ENCODE assay signal across 28 mouse cellular contexts in genomic region chr12:70137095-70137494, GRCm38 (mm10). TPM values are rescaled to one million over a fixed set of nuclear protein-coding genes. Genes with fewer than 3 reads are reported as not detected.
A peak's percentile ranks its signal among the peaks of the same experiment; 100 is the strongest.
DNase-seq lines count a peak whose midpoint lies in the region; ATAC-seq lines count a peak whose summit lies in the region.
"Had no signal": no experiment of that assay in that cellular context is flagged by ENCODE, and none has a peak within 500 bp of the region (broad histone marks: within the 10 kb centered on the region; RNA-seq: fewer than 3 reads in every experiment).

No protein-coding gene starts in this region.

- no peaks in the 10 kb centered on the region for H3K36me3 ChIP-seq in forebrain, embryonic 16.5 days (ENCODE audit: control insufficient read depth, insufficient read depth)
- no peaks in the 10 kb centered on the region for H3K36me3 ChIP-seq in forebrain, embryonic 12.5 days (replicated peaks)
- H3K36me3 ChIP-seq in midbrain, embryonic 15.5 days (replicated peaks) = no peaks in the 10 kb centered on the region
- H3K36me3 ChIP-seq in midbrain, embryonic 11.5 days (ENCODE audit: control insufficient read depth, insufficient read depth, low read length) = no peaks in the 10 kb centered on the region
- H3K36me3 ChIP-seq: embryonic facial prominence, embryonic 15.5 days; heart, embryonic 10.5 days; heart, embryonic 15.5 days; liver, embryonic 12.5 days; stomach, embryonic 15.5 days had no signal

- 81% methylated on average over 4 of the region's 4 CpGs for WGBS in forebrain, embryonic 16.5 days
- WGBS in forebrain, embryonic 12.5 days = 86% methylated on average over 4 of the region's 4 CpGs
- 59% methylated on average over 4 of the region's 4 CpGs for WGBS in midbrain, embryonic 15.5 days
- 82% methylated on average over 4 of the region's 4 CpGs for WGBS in midbrain, embryonic 11.5 days

- H3K9me3 ChIP-seq in forebrain, embryonic 16.5 days (ENCODE audit: control insufficient read depth, low read length) = no peaks in the 10 kb centered on the region
- H3K9me3 ChIP-seq in forebrain, embryonic 12.5 days = no peaks in the 10 kb centered on the region
- H3K9me3 ChIP-seq in midbrain, embryonic 15.5 days = no peaks in the 10 kb centered on the region
- no peaks in the 10 kb centered on the region for H3K9me3 ChIP-seq in midbrain, embryonic 11.5 days (ENCODE audit: control insufficient read depth, low read length)
- H3K9me3 ChIP-seq: embryonic facial prominence, embryonic 15.5 days; heart, embryonic 10.5 days; heart, embryonic 15.5 days; liver, embryonic 12.5 days; stomach, embryonic 15.5 days had no signal

- no peak overlapping the region for H3K4me2 ChIP-seq in forebrain, embryonic 16.5 days (ENCODE audit: low read length)
- H3K4me2 ChIP-seq in forebrain, embryonic 12.5 days = no peak overlapping the region
- H3K4me2 ChIP-seq in midbrain, embryonic 15.5 days = no peak overlapping the region
- no peak overlapping the region for H3K4me2 ChIP-seq in midbrain, embryonic 11.5 days
- H3K4me2 ChIP-seq: embryonic facial prominence, embryonic 15.5 days; liver, embryonic 12.5 days; stomach, embryonic 15.5 days had no signal

- H3K9ac ChIP-seq in forebrain, embryonic 16.5 days (replicated peaks; ENCODE audit: low read depth, low read length) = no peak overlapping the region
- H3K9ac ChIP-seq in forebrain, embryonic 12.5 days = no peak overlapping the region
- no peak overlapping the region for H3K9ac ChIP-seq in midbrain, embryonic 15.5 days
- no peak overlapping the region for H3K9ac ChIP-seq in midbrain, embryonic 11.5 days (ENCODE audit: low read length)
- H3K9ac ChIP-seq: embryonic facial prominence, embryonic 15.5 days; heart, embryonic 15.5 days; liver, embryonic 12.5 days; liver, postnatal 0 days; stomach, embryonic 15.5 days had no signal

- no peak overlapping the region for H3K27ac ChIP-seq in forebrain, embryonic 16.5 days (ENCODE audit: low read length)
- H3K27ac ChIP-seq in forebrain, embryonic 12.5 days = no peak overlapping the region
- no peak overlapping the region for H3K27ac ChIP-seq in midbrain, embryonic 15.5 days
- no peak overlapping the region for H3K27ac ChIP-seq in midbrain, embryonic 11.5 days (ENCODE audit: low read depth, low read length)
- H3K27ac ChIP-seq: embryonic facial prominence, embryonic 15.5 days; heart, embryonic 10.5 days; heart, embryonic 15.5 days; hindbrain, postnatal 0 days; liver, embryonic 12.5 days; stomach, embryonic 15.5 days had no signal

- H3K4me3 ChIP-seq in forebrain, embryonic 16.5 days (replicated peaks; ENCODE audit: low read length) = no peak overlapping the region
- no peak overlapping the region for H3K4me3 ChIP-seq in forebrain, embryonic 12.5 days (replicated peaks)
- H3K4me3 ChIP-seq in midbrain, embryonic 15.5 days = no peak overlapping the region
- no peak overlapping the region for H3K4me3 ChIP-seq in midbrain, embryonic 11.5 days (ENCODE audit: low read depth, low read length)
- H3K4me3 ChIP-seq: embryonic facial prominence, embryonic 15.5 days; heart, embryonic 10.5 days; heart, embryonic 15.5 days; liver, embryonic 12.5 days; stomach, embryonic 15.5 days had no signal

- no peak for DNase-seq in midbrain, embryonic 11.5 days (ENCODE audit: low spot score, missing footprints)
- peak; percentile 16 to 17 for DNase-seq in B cell, adult 2 months
- peak; percentile 31 for DNase-seq in induced T-regulatory cell, adult 2 months (ENCODE audit: low read depth)
- no peak for DNase-seq in ovary, postnatal 36 days (ENCODE audit: low spot score)
- no peak for DNase-seq in ovary, postnatal 10 days (ENCODE audit: low spot score)
- DNase-seq: adrenal gland, postnatal 25 days; cerebellum, adult 18-20 months; cerebellum, postnatal 10 days; gastrocnemius, postnatal 14 days; heart, adult 11 months; kidney, adult 9 months; layer of hippocampus, postnatal 36 days; left cerebral cortex, postnatal 4 days; liver, postnatal 0 days; right cerebral cortex, postnatal 4 days had no signal

- ATAC-seq in forebrain, embryonic 16.5 days = peak; percentile 45; the same call in 1 of the 2 replicates
- ATAC-seq in forebrain, embryonic 12.5 days (ENCODE audit: low FRiP score) = no peak
- ATAC-seq in midbrain, embryonic 15.5 days (replicated peaks) = peak; percentile 76; the same call in 1 of the 2 replicates
- no peak for ATAC-seq in midbrain, embryonic 11.5 days (ENCODE audit: low FRiP score)
- ATAC-seq: hindbrain, postnatal 0 days; liver, embryonic 12.5 days; liver, postnatal 0 days had no signal

- no peaks in the 10 kb centered on the region for H3K27me3 ChIP-seq in forebrain, embryonic 16.5 days (replicated peaks; ENCODE audit: control insufficient read depth, insufficient read depth, low read length)
- H3K27me3 ChIP-seq in forebrain, embryonic 12.5 days = no peaks in the 10 kb centered on the region
- no peaks in the 10 kb centered on the region for H3K27me3 ChIP-seq in midbrain, embryonic 15.5 days (replicated peaks)
- H3K27me3 ChIP-seq in midbrain, embryonic 11.5 days (ENCODE audit: control insufficient read depth, insufficient read depth, low read length) = no peaks in the 10 kb centered on the region
- H3K27me3 ChIP-seq: embryonic facial prominence, embryonic 15.5 days; heart, embryonic 15.5 days; liver, embryonic 12.5 days; stomach, embryonic 15.5 days had no signal

- H3K4me1 ChIP-seq in forebrain, embryonic 16.5 days (replicated peaks; ENCODE audit: control insufficient read depth, insufficient read depth, low read length) = no peaks in the 10 kb centered on the region
- H3K4me1 ChIP-seq in forebrain, embryonic 12.5 days = no peaks in the 10 kb centered on the region
- 0 out of 2 replicates have a peak, but pooled peaks cover 2% of the 10 kb centered on the region for H3K4me1 ChIP-seq in midbrain, embryonic 15.5 days
- H3K4me1 ChIP-seq in midbrain, embryonic 11.5 days (ENCODE audit: control insufficient read depth, insufficient read depth, low read length) = no peaks in the 10 kb centered on the region
- H3K4me1 ChIP-seq: embryonic facial prominence, embryonic 15.5 days; heart, embryonic 10.5 days; heart, embryonic 15.5 days; liver, embryonic 12.5 days had no signal

RNA-seq across cellular contexts. Expression of gene Abhd12b, which starts 16.8 kb away (rescaled TPM):
- not detected in 2 replicates for polyA plus RNA-seq in forebrain, embryonic 16.5 days (2015; fragmentation: Nextera tagmentation; extraction: Ambion mirVana)
- polyA plus RNA-seq in forebrain, embryonic 12.5 days (2016; fragmentation: Nextera tagmentation; extraction: Ambion mirVana) = not detected in 2 replicates
- polyA plus RNA-seq in midbrain, embryonic 15.5 days (2015; fragmentation: Nextera tagmentation; extraction: Ambion mirVana) = 0.27 and 0.28 TPM in 2 replicates
- 0.07 TPM in 1 of 2 replicates, not detected in the other for polyA plus RNA-seq in midbrain, embryonic 11.5 days (2014; fragmentation: Nextera tagmentation; extraction: Ambion mirVana)
- polyA plus RNA-seq: C2C12; heart, embryonic 10.5 days; hindbrain, embryonic 11.5 days; hindbrain, postnatal 0 days; large intestine, adult 2 months; liver, embryonic 12.5 days; liver, postnatal 0 days; lung, embryonic 16.5 days; stomach, embryonic 15.5 days had no signal

RNA-seq across cellular contexts. Expression of gene Nin, which starts 23.6 kb away (rescaled TPM):
- polyA plus RNA-seq in forebrain, embryonic 16.5 days (2015; fragmentation: Nextera tagmentation; extraction: Ambion mirVana) = 40.2 and 45.3 TPM in 2 replicates
- polyA plus RNA-seq in forebrain, embryonic 12.5 days (2016; fragmentation: Nextera tagmentation; extraction: Ambion mirVana) = 12.7 and 15.5 TPM in 2 replicates
- polyA plus RNA-seq in midbrain, embryonic 15.5 days (2015; fragmentation: Nextera tagmentation; extraction: Ambion mirVana) = 14.1 and 15.9 TPM in 2 replicates
- 10.0 and 11.1 TPM in 2 replicates for polyA plus RNA-seq in midbrain, embryonic 11.5 days (2014; fragmentation: Nextera tagmentation; extraction: Ambion mirVana)

Comparison
In these comparisons a context has a peak if more than half of its experiments do, and no peak if none do; other contexts are left out.
1. ATAC-seq: peak in forebrain, embryonic 16.5 days (single experiment) and midbrain, embryonic 15.5 days (single experiment); none in forebrain, embryonic 12.5 days (single experiment) and midbrain, embryonic 11.5 days (single experiment).
2. DNase-seq: peak in B cell, adult 2 months (2 of 2) and induced T-regulatory cell, adult 2 months (single experiment); none in midbrain, embryonic 11.5 days (single experiment), ovary, postnatal 36 days (single experiment) and ovary, postnatal 10 days (single experiment).